Mouse (Mus musculus) kidney, postnatal 0 days (tissue): ENCODE measurements around the gene Scrt2. TPM values are rescaled to one million over a fixed set of nuclear protein-coding genes. Genes with fewer than 3 reads are reported as not detected.

Experiments
- ATAC-seq: fragments of 200-750 bp; cut with Nextera tagmentation; replicated peaks from 2 replicates; pipeline ENCODE4 v1.8.0; 2017; ENCODE audit warnings: low read depth, moderate number of reproducible peaks, moderate TSS enrichment, moderate library complexity; ENCODE audit not compliant: low FRiP score
- DNase-seq: peaks from one replicate; pipeline ENCODE4 v3.0.0-alpha.2; 2016; ENCODE audit warnings: low spot score
- H3K27ac ChIP-seq: fragments of 300-500 bp; sonication (generic); 2 replicates; pipeline ENCODE4 v1.5.1; 2014; ENCODE audit warnings: mild to moderate bottlenecking
- H3K27me3 ChIP-seq: fragments of 300-500 bp; sonication (generic); 2 replicates; pipeline ENCODE4 v1.6.1; 2014; ENCODE audit warnings: low read length, mixed read lengths; ENCODE audit not compliant: insufficient read depth
- H3K36me3 ChIP-seq: fragments of 300-500 bp; sonication (generic); 2 replicates; pipeline ENCODE4 v1.6.1; 2014; ENCODE audit warnings: low read length, mixed read lengths; ENCODE audit not compliant: insufficient read depth
- H3K4me1 ChIP-seq: fragments of 300-500 bp; sonication (generic); replicated peaks from 2 replicates; pipeline ENCODE4 v1.6.1; 2014; ENCODE audit warnings: antibody characterized with exemption, low read length, mixed read lengths; ENCODE audit not compliant: insufficient read depth
- H3K4me2 ChIP-seq: fragments of 300-500 bp; sonication (generic); 2 replicates; pipeline ENCODE4 v1.6.1; 2014; ENCODE audit warnings: mild to moderate bottlenecking, low read length, moderate library complexity, mixed read lengths
- H3K4me3 ChIP-seq: fragments of 300-500 bp; sonication (generic); replicated peaks from 2 replicates; pipeline ENCODE4 v1.5.1; 2014; ENCODE audit warnings: low read depth, low read length
- H3K9ac ChIP-seq: fragments of 300-500 bp; sonication (generic); 2 replicates; pipeline ENCODE4 v1.6.1; 2014; ENCODE audit warnings: low read depth, low read length
- H3K9me3 ChIP-seq: fragments of 300-500 bp; sonication (generic); replicated peaks from 2 replicates; pipeline ENCODE4 v1.6.1; 2016; ENCODE audit warnings: low read length, inconsistent platforms, mixed read lengths
- CTCF ChIP-seq: IDR thresholded peaks from 2 replicates; pipeline ENCODE4 v1.5.1; 2016; ENCODE audit warnings: antibody characterized with exemption, low read depth, mild to moderate bottlenecking, moderate library complexity
- WGBS: fragments of 180-500 bp; shearing (Covaris S2); extraction: QIAGEN DNeasy Blood & Tissue Kit; methylation state at CpG from one replicate; pipeline ENCODE4 v1.1.7; 2014; 5-methylcytosine and 5-hydroxymethylcytosine counted together
- polyA plus RNA-seq: library from polyadenylated mRNA; unstranded; fragments of >200 nt; fragmentation: Nextera tagmentation; extraction: Ambion mirVana; gene quantifications from 2 replicates; pipeline ENCODE4 v1.2.1, GENCODE M21; 2015

Scrt2 gene
- polyA plus RNA-seq, 1 experiment from 2014 or later = not detected

- 88% methylated on average over 7 of the region's 7 CpGs for WGBS
- no peak overlapping the region for H3K9ac ChIP-seq
- DNase-seq = no peak
- no peak for TF ChIP-seq CTCF
- H3K4me1 ChIP-seq = 0 out of 2 replicates have a peak, but pooled peaks cover 4% of the 10 kb centered on the region
- H3K4me2 ChIP-seq = no peak overlapping the region
- no peaks in the 10 kb centered on the region for H3K36me3 ChIP-seq
- no peak overlapping the region for H3K4me3 ChIP-seq
- no peak overlapping the region for H3K27ac ChIP-seq
- ATAC-seq = no peak
- H3K27me3 ChIP-seq = peaks cover 5% of the 10 kb centered on the region; the same call in 1 of the 2 replicates
- no peaks in the 10 kb centered on the region for H3K9me3 ChIP-seq
Observed at GRCm38 (mm10) chr2:152117694-152118093, 36.4 kb downstream of the Scrt2 start.

- 0 out of 2 replicates have a peak, but pooled peaks cover 4% of the 10 kb centered on the region for H3K4me1 ChIP-seq
- WGBS = 39% methylated on average over 6 of the region's 6 CpGs
- H3K4me3 ChIP-seq = no peak overlapping the region
- H3K27ac ChIP-seq = no peak overlapping the region
- H3K27me3 ChIP-seq = peaks cover 5% of the 10 kb centered on the region; the same call in 1 of the 2 replicates
- no peak overlapping the region for H3K9ac ChIP-seq
- H3K4me2 ChIP-seq = no peak overlapping the region
- DNase-seq = no peak
- no peaks in the 10 kb centered on the region for H3K36me3 ChIP-seq
- no peak for ATAC-seq
- TF ChIP-seq CTCF = no peak
- no peaks in the 10 kb centered on the region for H3K9me3 ChIP-seq
Observed at GRCm38 (mm10) chr2:152119228-152119865, 38.0 kb downstream of the Scrt2 start.

GRCm38 (mm10) chr2:152122896-152123295 lies 41.6 kb downstream of the Scrt2 start:
- Histone ChIP-seq H3K4me1 (no peaks in the 10 kb centered on the region), H3K36me3 (no peaks in the 10 kb centered on the region), H3K27ac (no peak overlapping the region), H3K9me3 (no peaks in the 10 kb centered on the region), H3K9ac (no peak overlapping the region), H3K27me3 (no peaks in the 10 kb centered on the region), H3K4me2 (no peak overlapping the region), H3K4me3 (no peak overlapping the region)
- TF ChIP-seq CTCF = no peak
- DNase-seq (no peak), ATAC-seq (no peak)
- 80% methylated on average over 9 of the region's 9 CpGs for WGBS

GRCm38 (mm10) chr2:152128597-152128996 lies 47.3 kb downstream of the Scrt2 start:
- ATAC-seq (no peak), DNase-seq (no peak)
- no peak overlapping the region for H3K4me3 ChIP-seq
- no peak overlapping the region for H3K4me2 ChIP-seq
- 56% methylated on average over 2 of the region's 2 CpGs for WGBS
- no peaks in the 10 kb centered on the region for H3K36me3 ChIP-seq
- H3K27ac ChIP-seq = no peak overlapping the region
- no peaks in the 10 kb centered on the region for H3K4me1 ChIP-seq
- no peaks in the 10 kb centered on the region for H3K9me3 ChIP-seq
- no peak overlapping the region for H3K9ac ChIP-seq
- TF ChIP-seq CTCF = peak; percentile 53
- no peaks in the 10 kb centered on the region for H3K27me3 ChIP-seq

- ATAC-seq (no peak), DNase-seq (no peak)
- no peak overlapping the region for H3K9ac ChIP-seq
- no peaks in the 10 kb centered on the region for H3K4me1 ChIP-seq
- no peak for TF ChIP-seq CTCF
- no peak overlapping the region for H3K4me2 ChIP-seq
- H3K36me3 ChIP-seq = no peaks in the 10 kb centered on the region
- H3K9me3 ChIP-seq = no peaks in the 10 kb centered on the region
- H3K4me3 ChIP-seq = no peak overlapping the region
- H3K27me3 ChIP-seq = no peaks in the 10 kb centered on the region
- 83% methylated on average over 3 of the region's 3 CpGs for WGBS
- no peak overlapping the region for H3K27ac ChIP-seq
Observed at GRCm38 (mm10) chr2:152129778-152130177, 48.4 kb downstream of the Scrt2 start.

- H3K4me2 ChIP-seq = no peak overlapping the region
- no peaks in the 10 kb centered on the region for H3K27me3 ChIP-seq
- no peak for TF ChIP-seq CTCF
- whole genome bisulfite sequencing = 4% methylated on average over 9 of the region's 9 CpGs
- DNase-seq = peak; percentile 55
- no peaks in the 10 kb centered on the region for H3K4me1 ChIP-seq
- no peak overlapping the region for H3K4me3 ChIP-seq
- ATAC-seq = no peak
- H3K27ac ChIP-seq = no peak overlapping the region
- H3K36me3 ChIP-seq = no peaks in the 10 kb centered on the region
- no peaks in the 10 kb centered on the region for H3K9me3 ChIP-seq
- no peak overlapping the region for H3K9ac ChIP-seq
Observed at GRCm38 (mm10) chr2:152132016-152132415, 50.7 kb downstream of the Scrt2 start.

GRCm38 (mm10) chr2:152132691-152133090 lies 51.4 kb downstream of the Scrt2 start:
- Histone ChIP-seq H3K9ac (no peak overlapping the region), H3K4me1 (no peaks in the 10 kb centered on the region), H3K27me3 (no peaks in the 10 kb centered on the region), H3K9me3 (no peaks in the 10 kb centered on the region), H3K4me2 (no peak overlapping the region), H3K27ac (no peak overlapping the region), H3K4me3 (no peak overlapping the region), H3K36me3 (no peaks in the 10 kb centered on the region)
- no peak for DNase-seq
- no peak for TF ChIP-seq CTCF
- WGBS = 50% methylated on average over 8 of the region's 8 CpGs
- ATAC-seq = no peak
